Comparison of ENCODE assay signal across 8 mouse cellular contexts in the genomic region with DNA sequence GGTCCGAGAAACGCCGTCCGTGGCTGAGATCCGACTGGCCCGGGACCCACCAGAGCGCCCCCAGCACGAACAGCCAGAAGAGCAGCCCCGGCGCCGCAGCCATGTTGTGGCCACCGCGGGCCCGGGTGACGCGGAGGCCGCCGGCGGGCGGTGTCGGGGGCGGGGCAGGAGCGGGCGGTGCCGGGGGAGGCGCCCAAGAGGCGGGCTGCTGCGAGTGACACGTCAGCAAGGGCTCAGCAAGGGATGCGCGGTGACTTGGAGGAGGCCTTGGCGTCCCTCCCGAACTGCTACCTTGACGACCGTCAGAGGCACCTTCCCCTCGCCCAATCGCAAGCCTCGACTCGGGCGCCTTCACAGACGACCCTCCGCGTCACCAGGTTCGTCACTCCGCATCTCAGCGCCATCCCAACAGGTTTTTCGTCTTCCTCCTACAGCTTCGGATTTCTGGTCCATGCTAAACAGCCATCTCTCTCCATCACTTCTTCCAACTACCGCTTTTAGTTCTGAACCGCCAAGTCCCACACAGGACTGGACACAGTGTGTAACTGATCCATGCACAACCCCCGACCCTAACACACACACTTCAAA. TPM values are rescaled to one million over a fixed set of nuclear protein-coding genes. Genes with fewer than 3 reads are reported as not detected.
DNase-seq lines count a peak whose midpoint lies in the region; ATAC-seq lines count a peak whose summit lies in the region.

A gene (minus strand): TSS at position 127 of the 588 bp plus-strand sequence.

- DNase-seq in ZHBTc4 (ENCODE audit: low read depth, low spot score) = peak; percentile 93
- DNase-seq in gastrocnemius, adult 8-10 months (ENCODE audit: low spot score in 2 of 2) = peak; percentile 89 to 93
- peak; percentile 74 for DNase-seq in hindlimb bud, embryonic 11.5 days (ENCODE audit: extremely low spot score, low read depth, low spot score)
- peak; percentile 83 to 98 for DNase-seq in left cerebral cortex, adult 8-10 months (ENCODE audit: low spot score in 2 of 2)
- DNase-seq in right cerebral cortex, postnatal 10 days (ENCODE audit: low spot score in 2 of 2) = peak; percentile 99
- DNase-seq in urinary bladder, postnatal 25 days (ENCODE audit: low spot score) = peak; percentile 92

- H3K27me3 ChIP-seq in megakaryocyte, embryonic 14.5 days (replicated peaks) = peaks cover 6% of the 10 kb centered on the region

- H3K4me3 ChIP-seq in megakaryocyte, embryonic 14.5 days (replicated peaks) = peak within 1 kb of the TSS; percentile 97

- ATAC-seq in common myeloid progenitor, adult 5-6 weeks (replicated peaks; ENCODE audit: low read depth, poor library complexity, severe bottlenecking) = peak; percentile 98

- H3K36me3 ChIP-seq in megakaryocyte, embryonic 14.5 days (replicated peaks; ENCODE audit: low read length) = peaks cover 10% of the 10 kb centered on the region

- peaks cover 5% of the 10 kb centered on the region for H3K9me3 ChIP-seq in megakaryocyte, embryonic 14.5 days

- peaks cover 26% of the 10 kb centered on the region for H3K4me1 ChIP-seq in megakaryocyte, embryonic 14.5 days

RNA-seq across cellular contexts. Expression of the gene that starts here (rescaled TPM):
- 71.0 and 71.7 TPM in 2 replicates for total RNA-seq in common myeloid progenitor, adult 5-6 weeks (2017)
- 100 to 1,000 TPM; 195 to 255 (median 213) TPM for total RNA-seq in gastrocnemius, adult 8-10 months (2022)
- 100 to 1,000 TPM; 208 to 241 (median 233) TPM for total RNA-seq in left cerebral cortex, adult 8-10 months (2022)
- 26.0 and 26.1 TPM in 2 replicates for polyA plus RNA-seq in megakaryocyte, embryonic 14.5 days (2012; ENCODE audit: insufficient read depth, low replicate concordance)

Comparison
In these comparisons a context has a peak if more than half of its experiments do, and no peak if none do; other contexts are left out.
1. Peak in every context shown above with its lines: DNase-seq, ATAC-seq and H3K4me3 ChIP-seq.